Mouse (Mus musculus): ENCODE results near the gene Olfr458. TPM values are rescaled to one million over a fixed set of nuclear protein-coding genes. Genes with fewer than 3 reads are reported as not detected.

Gene Olfr458
- polyA plus RNA-seq, 1 experiment from 2014 or later: not detected

GRCm38 (mm10) chr6:42444491-42444890, 20.5 kb downstream of the Olfr458 start:
- TF ChIP-seq CTCF (IDR thresholded peaks at IDR 0.05): no peak
- ATAC-seq: no peak
- ChIA-PET CTCF (interaction anchor here (0.7 kb wide), 1 partner anchor 120 kb away, joined by 3 read pairs; no protein-coding TSS in a partner anchor), POLR2A (interaction anchor here (1.2 kb wide), 1 partner anchor 43 kb away, joined by 3 read pairs; the partner anchor contains the start of gene Olfr456)
- in situ Hi-C loops (cut with MboI; ENCODE audit: low pct_unique_long_range_greater_than_20kb): no loop called here
- no peaks in the 10 kb centered on the region for H3K27me3 ChIP-seq
- no peak for DNase-seq (ENCODE audit: low read depth, low spot score)

GRCm38 (mm10) chr6:42441395-42441794, 23.6 kb downstream of the Olfr458 start:
- DNase-seq (ENCODE audit: low read depth, low spot score) (no peak), ATAC-seq (no peak)
- TF ChIP-seq CTCF (IDR thresholded peaks at IDR 0.05): no peak
- CTCF ChIA-PET: no interaction called here
- in situ Hi-C loops (cut with MboI; ENCODE audit: low pct_unique_long_range_greater_than_20kb): no loop called here
- POLR2A ChIA-PET: no interaction called here
- H3K27me3 ChIP-seq: no peaks in the 10 kb centered on the region

GRCm38 (mm10) chr6:42435490-42435889, 29.5 kb downstream of the Olfr458 start:
- TF ChIP-seq CTCF (IDR thresholded peaks at IDR 0.05): no peak
- ChIA-PET POLR2A (no interaction called here), CTCF (interaction anchor here (1.8 kb wide), 1 partner anchor 50 kb away, joined by 3 read pairs; no protein-coding TSS in a partner anchor)
- ATAC-seq: no peak
- in situ Hi-C loops (cut with MboI; ENCODE audit: low pct_unique_long_range_greater_than_20kb): no loop called here
- no peaks in the 10 kb centered on the region for H3K27me3 ChIP-seq
- DNase-seq (ENCODE audit: low read depth, low spot score): no peak

GRCm38 (mm10) chr6:42434446-42434845, 30.6 kb downstream of the Olfr458 start, which contains the start of gene Tas2r126:
Gene Tas2r126, plus strand, starts transcription at chr6:42434535.
- H3K27me3 ChIP-seq: no peaks in the 10 kb centered on the region
- no peak for ATAC-seq
- ChIA-PET POLR2A (no interaction called here), CTCF (interaction anchor here (0.8 kb wide), 1 partner anchor 11 kb away, joined by 3 read pairs; no protein-coding TSS in a partner anchor)
- in situ Hi-C loops (cut with MboI; ENCODE audit: low pct_unique_long_range_greater_than_20kb): no loop called here
- TF ChIP-seq CTCF (IDR thresholded peaks at IDR 0.05): no peak
- DNase-seq (ENCODE audit: low read depth, low spot score): no peak

- DNase-seq (ENCODE audit: low read depth, low spot score): no peak
- peak; percentile 44 for TF ChIP-seq CTCF (IDR thresholded peaks at IDR 0.05)
- POLR2A ChIA-PET: no interaction called here
- CTCF ChIA-PET: interaction anchor here (1.3 to 1.7 kb wide), 2 partner anchors 10 to 108 kb away, joined by 3 to 5 read pairs; no protein-coding TSS in a partner anchor
- in situ Hi-C loops (cut with MboI; ENCODE audit: low pct_unique_long_range_greater_than_20kb): no loop called here
- ATAC-seq: no peak
- H3K27me3 ChIP-seq: no peaks in the 10 kb centered on the region
Observed at GRCm38 (mm10) chr6:42433554-42433953, 31.4 kb downstream of the Olfr458 start.

- no peak for DNase-seq (ENCODE audit: low read depth, low spot score)
- no peaks in the 10 kb centered on the region for H3K27me3 ChIP-seq
- ChIA-PET CTCF (interaction anchor here (0.9 kb wide), 1 partner anchor 12 kb away, joined by 3 read pairs; no protein-coding TSS in a partner anchor), POLR2A (interaction anchor here (1.3 kb wide), 1 partner anchor 30 kb away, joined by 3 read pairs; no protein-coding TSS in a partner anchor)
- no peak for TF ChIP-seq CTCF (IDR thresholded peaks at IDR 0.05)
- in situ Hi-C loops (cut with MboI; ENCODE audit: low pct_unique_long_range_greater_than_20kb): no loop called here
- no peak for ATAC-seq
Observed at GRCm38 (mm10) chr6:42426337-42426736, 38.7 kb downstream of the Olfr458 start.

GRCm38 (mm10) chr6:42424472-42424871, 40.5 kb downstream of the Olfr458 start:
- ChIA-PET CTCF (interaction anchor here (1.3 to 1.6 kb wide), 2 partner anchors 8 to 28 kb away, joined by 5 read pairs; no protein-coding TSS in a partner anchor), POLR2A (no interaction called here)
- DNase-seq (ENCODE audit: low read depth, low spot score) (no peak), ATAC-seq (no peak)
- in situ Hi-C loops (cut with MboI; ENCODE audit: low pct_unique_long_range_greater_than_20kb): no loop called here
- H3K27me3 ChIP-seq: no peaks in the 10 kb centered on the region
- TF ChIP-seq CTCF (IDR thresholded peaks at IDR 0.05): no peak

GRCm38 (mm10) chr6:42421439-42421838, 43.6 kb downstream of the Olfr458 start:
- POLR2A ChIA-PET: no interaction called here

GRCm38 (mm10) chr6:42419443-42419842, 45.6 kb downstream of the Olfr458 start:
- DNase-seq (ENCODE audit: low read depth, low spot score): peak; percentile 37
- H3K27me3 ChIP-seq: no peaks in the 10 kb centered on the region
- CTCF ChIA-PET: no interaction called here
- POLR2A ChIA-PET: no interaction called here
- no peak for TF ChIP-seq CTCF (IDR thresholded peaks at IDR 0.05)
- in situ Hi-C loops (cut with MboI; ENCODE audit: low pct_unique_long_range_greater_than_20kb): no loop called here
- peak; percentile 82 for ATAC-seq

More at GRCm38 (mm10) chr6:42421439-42421838, 43.6 kb downstream of the Olfr458 start:
- ATAC-seq (peak; percentile 86), DNase-seq (ENCODE audit: low read depth, low spot score) (no peak)
- CTCF ChIA-PET: interaction anchor here (1.0 kb wide), 1 partner anchor 97 kb away, joined by 3 read pairs; the partner anchor contains the start of gene Fam131b
- in situ Hi-C loops (cut with MboI; ENCODE audit: low pct_unique_long_range_greater_than_20kb): no loop called here
- no peak for TF ChIP-seq CTCF (IDR thresholded peaks at IDR 0.05)
- no peaks in the 10 kb centered on the region for H3K27me3 ChIP-seq

Other genes starting within 250 kb of the Olfr458 start
- not detected for gene Tas2r144, start 249.9 kb downstream of the Olfr458 start, polyA plus RNA-seq (2021)
- 52.2 TPM for gene Gstk1, start 219.3 kb downstream of the Olfr458 start, polyA plus RNA-seq (2021)
- 0.12 TPM for gene Tmem139, start 203.2 kb downstream of the Olfr458 start, polyA plus RNA-seq (2021)
- gene Casp2, start 200.2 kb downstream of the Olfr458 start, polyA plus RNA-seq (2021): 19.8 TPM
- gene Clcn1, start 178.5 kb downstream of the Olfr458 start, polyA plus RNA-seq (2021): 0.21 TPM
- gene Fam131b, start 140.6 kb downstream of the Olfr458 start, polyA plus RNA-seq (2021): 0.89 TPM
- 336 TPM for gene Zyx, start 115.6 kb downstream of the Olfr458 start, polyA plus RNA-seq (2021)
- gene Epha1, start 91.9 kb downstream of the Olfr458 start, polyA plus RNA-seq (2021): 0.27 TPM
- not detected for gene Tas2r143, start 65.0 kb downstream of the Olfr458 start, polyA plus RNA-seq (2021)
- not detected for gene Tas2r135, start 59.8 kb downstream of the Olfr458 start, polyA plus RNA-seq (2021)
- gene Tas2r126, start 30.7 kb downstream of the Olfr458 start, polyA plus RNA-seq (2021): not detected
- not detected for gene Olfr457, start 11.1 kb upstream of the Olfr458 start, polyA plus RNA-seq (2021)
- gene Olfr456, start 22.0 kb upstream of the Olfr458 start, polyA plus RNA-seq (2021): not detected
- gene Olfr455, start 82.4 kb upstream of the Olfr458 start, polyA plus RNA-seq (2021): not detected
- gene Tcaf3, start 132.5 kb upstream of the Olfr458 start, polyA plus RNA-seq (2021): not detected
- gene Tcaf2, start 180.1 kb upstream of the Olfr458 start, polyA plus RNA-seq (2021): 9.0 TPM
- 69.7 TPM for gene Tcaf1, start 244.9 kb upstream of the Olfr458 start, polyA plus RNA-seq (2021)